Mouse (Mus musculus) C2C12 (cell line): ENCODE measurements around the gene Trpm5.

ENCODE experiments used
- CEBPB ChIP-seq: IDR thresholded peaks from one replicate; pipeline ENCODE4 v1.6.1; 2011; ENCODE audit warnings: low read depth, mild to moderate bottlenecking, control low read depth, moderate library complexity
- CTCF ChIP-seq: IDR thresholded peaks from one replicate; pipeline ENCODE4 v1.5.1; 2011; ENCODE audit not compliant: control insufficient read depth, insufficient read depth, insufficient read length
- FOSL1 ChIP-seq: IDR thresholded peaks from one replicate; pipeline ENCODE4 v1.8.0; 2011; ENCODE audit warnings: mild to moderate bottlenecking, low read length; ENCODE audit not compliant: poor library complexity, insufficient read depth, severe bottlenecking
- MAX ChIP-seq: IDR thresholded peaks from one replicate; pipeline ENCODE4 v1.6.1; 2011; ENCODE audit warnings: mild to moderate bottlenecking, control low read depth
- MYOD1 ChIP-seq: IDR thresholded peaks from one replicate; pipeline ENCODE4 v1.6.1; 2011; ENCODE audit warnings: low read depth; ENCODE audit not compliant: control insufficient read depth, insufficient read length
- MYOG ChIP-seq: IDR thresholded peaks from one replicate; pipeline ENCODE4 v1.6.1; 2011; ENCODE audit not compliant: control insufficient read depth, insufficient read length; ENCODE audit errors: extremely low read depth
- USF1 ChIP-seq: IDR thresholded peaks from one replicate; pipeline ENCODE4 v1.6.1; 2011; ENCODE audit warnings: low read depth, mild to moderate bottlenecking, control low read depth, moderate library complexity

- TF ChIP-seq MAX (no peak), FOSL1 (no peak), CTCF (no peak), USF1 (no peak), MYOG (no peak), MYOD1 (no peak), CEBPB (no peak)
These were observed 41.7 kb upstream of the Trpm5 start for GRCm38 (mm10) chr7:143136125-143136524.
